Mouse (Mus musculus): ENCODE measurements around the gene Lrrc4c. TPM values are rescaled to one million over a fixed set of nuclear protein-coding genes. Genes with fewer than 3 reads are reported as not detected.

Lrrc4c gene
- polyA plus RNA-seq (2012; ENCODE audit: insufficient read depth, low replicate concordance): not detected in 2 replicates

GRCm38 (mm10) chr2:96317387-96318299 lies at the start of gene Lrrc4c:
TSS of gene Lrrc4c (plus strand) at chr2:96318169.
- H3K9me3 ChIP-seq: no peaks in the 10 kb centered on the region
- TF ChIP-seq FLI1 (IDR thresholded peaks at IDR 0.05; ENCODE audit: low read length): no peak
- no peaks in the 10 kb centered on the region for H3K4me1 ChIP-seq
- no peaks in the 10 kb centered on the region for H3K36me3 ChIP-seq (replicated peaks; ENCODE audit: low read length)
- H3K4me3 ChIP-seq (replicated peaks): no peak within 1 kb of the TSS
- H3K27me3 ChIP-seq (replicated peaks): peaks cover 6% of the 10 kb centered on the region

- H3K36me3 ChIP-seq (replicated peaks; ENCODE audit: low read length): no peaks in the 10 kb centered on the region
- no peaks in the 10 kb centered on the region for H3K9me3 ChIP-seq
- H3K27me3 ChIP-seq (replicated peaks): no peaks in the 10 kb centered on the region
- TF ChIP-seq FLI1 (IDR thresholded peaks at IDR 0.05; ENCODE audit: low read length) (no peak), GATA1 (IDR thresholded peaks at IDR 0.05; ENCODE audit: borderline replicate concordance, low read length) (no peak)
- no peaks in the 10 kb centered on the region for H3K4me1 ChIP-seq
- no peak overlapping the region for H3K4me3 ChIP-seq (replicated peaks)
These were observed 42.9 kb upstream of the Lrrc4c start for GRCm38 (mm10) chr2:96275061-96275460.

DNA sequence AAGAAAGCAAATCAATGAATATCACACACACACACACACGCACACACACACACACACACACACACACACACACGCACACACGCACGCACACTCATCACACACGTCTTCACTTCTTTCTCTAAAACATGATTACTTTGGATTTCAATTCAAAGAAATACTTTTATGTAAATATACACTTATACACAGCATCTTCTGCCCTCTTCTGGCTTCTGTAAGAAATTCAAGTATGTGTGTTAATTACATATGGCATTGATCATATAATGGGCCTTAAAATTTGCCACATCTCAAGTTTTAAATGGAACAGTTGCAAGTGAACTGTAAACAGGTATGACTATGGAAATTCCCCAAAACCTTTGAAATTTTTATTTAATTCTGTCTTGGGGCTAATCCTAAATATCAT lies 35.0 kb upstream of the Lrrc4c start:
- no peaks in the 10 kb centered on the region for H3K27me3 ChIP-seq (replicated peaks)
- no peak overlapping the region for H3K4me3 ChIP-seq (replicated peaks)
- H3K36me3 ChIP-seq (replicated peaks; ENCODE audit: low read length): no peaks in the 10 kb centered on the region
- H3K9me3 ChIP-seq: no peaks in the 10 kb centered on the region
- TF ChIP-seq GATA1 (IDR thresholded peaks at IDR 0.05; ENCODE audit: borderline replicate concordance, low read length) (no peak), FLI1 (IDR thresholded peaks at IDR 0.05; ENCODE audit: low read length) (no peak)
- H3K4me1 ChIP-seq: no peaks in the 10 kb centered on the region

GRCm38 (mm10) chr2:96287512-96287911 lies 30.5 kb upstream of the Lrrc4c start:
- no peak for TF ChIP-seq FLI1 (IDR thresholded peaks at IDR 0.05; ENCODE audit: low read length)
- TF ChIP-seq GATA1 (IDR thresholded peaks at IDR 0.05; ENCODE audit: borderline replicate concordance, low read length): no peak
- H3K36me3 ChIP-seq (replicated peaks; ENCODE audit: low read length): no peaks in the 10 kb centered on the region
- H3K27me3 ChIP-seq (replicated peaks): no peaks in the 10 kb centered on the region
- no peak overlapping the region for H3K4me3 ChIP-seq (replicated peaks)
- H3K9me3 ChIP-seq: no peaks in the 10 kb centered on the region
- H3K4me1 ChIP-seq: no peaks in the 10 kb centered on the region

DNA sequence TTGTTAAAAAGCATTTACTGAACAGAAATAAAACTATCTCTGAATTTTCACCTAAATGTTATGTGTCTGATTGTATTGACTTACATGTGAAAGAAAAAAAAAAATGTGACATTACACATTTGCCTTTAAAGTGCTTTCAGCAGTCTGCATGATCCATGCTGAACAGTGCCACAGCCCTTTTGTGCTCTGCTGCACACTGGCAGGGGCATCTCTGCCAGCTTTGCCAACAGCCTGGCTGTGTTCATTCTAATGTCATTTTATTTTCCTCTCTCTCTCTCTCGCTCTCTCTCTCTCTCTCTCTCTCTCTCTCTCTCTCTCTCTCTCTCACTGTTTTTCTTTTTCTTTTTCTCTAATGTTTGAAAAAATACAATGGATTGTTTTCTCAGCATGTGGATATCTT lies 27.4 kb upstream of the Lrrc4c start:
- no peak overlapping the region for H3K4me3 ChIP-seq (replicated peaks)
- H3K36me3 ChIP-seq (replicated peaks; ENCODE audit: low read length): no peaks in the 10 kb centered on the region
- H3K27me3 ChIP-seq (replicated peaks): no peaks in the 10 kb centered on the region
- H3K4me1 ChIP-seq: no peaks in the 10 kb centered on the region
- no peak for TF ChIP-seq GATA1 (IDR thresholded peaks at IDR 0.05; ENCODE audit: borderline replicate concordance, low read length)
- TF ChIP-seq FLI1 (IDR thresholded peaks at IDR 0.05; ENCODE audit: low read length): no peak
- no peaks in the 10 kb centered on the region for H3K9me3 ChIP-seq

- H3K9me3 ChIP-seq: no peaks in the 10 kb centered on the region
- H3K4me1 ChIP-seq: no peaks in the 10 kb centered on the region
- no peaks in the 10 kb centered on the region for H3K36me3 ChIP-seq (replicated peaks; ENCODE audit: low read length)
- H3K4me3 ChIP-seq (replicated peaks): no peak overlapping the region
- H3K27me3 ChIP-seq (replicated peaks): peaks cover 6% of the 10 kb centered on the region
- TF ChIP-seq GATA1 (IDR thresholded peaks at IDR 0.05; ENCODE audit: borderline replicate concordance, low read length) (no peak), FLI1 (IDR thresholded peaks at IDR 0.05; ENCODE audit: low read length) (no peak)
These were observed 2.9 kb upstream of the Lrrc4c start for GRCm38 (mm10) chr2:96315034-96315433.

- Histone ChIP-seq H3K9me3 (no peaks in the 10 kb centered on the region), H3K4me1 (no peaks in the 10 kb centered on the region), H3K36me3 (replicated peaks; ENCODE audit: low read length) (no peaks in the 10 kb centered on the region), H3K4me3 (replicated peaks) (no peak overlapping the region), H3K27me3 (replicated peaks) (peaks cover 6% of the 10 kb centered on the region)
- no peak for TF ChIP-seq FLI1 (IDR thresholded peaks at IDR 0.05; ENCODE audit: low read length)
- TF ChIP-seq GATA1 (IDR thresholded peaks at IDR 0.05; ENCODE audit: borderline replicate concordance, low read length): no peak
These were observed 1.4 kb upstream of the Lrrc4c start for GRCm38 (mm10) chr2:96316531-96316930.

DNA sequence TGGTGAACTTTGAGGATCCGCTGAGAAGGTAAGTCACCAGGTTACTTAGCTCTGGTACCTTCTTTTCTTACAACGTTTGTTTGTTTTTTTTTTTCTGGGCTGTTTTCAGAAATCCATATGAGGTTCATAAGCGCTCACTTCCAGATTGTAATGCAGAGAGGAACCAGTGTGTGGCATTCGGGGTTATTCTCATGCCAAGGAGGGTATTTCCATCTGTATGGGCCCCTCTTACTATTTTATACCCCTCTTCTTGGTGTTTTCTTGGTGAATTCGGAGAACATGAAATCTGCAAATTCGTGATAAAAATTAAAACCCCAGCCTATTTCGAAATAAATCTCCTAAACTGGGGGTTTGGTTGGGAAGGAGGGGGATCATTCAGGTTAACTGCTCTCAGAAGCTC lies 587 bp downstream of the Lrrc4c start:
- no peaks in the 10 kb centered on the region for H3K4me1 ChIP-seq
- no peaks in the 10 kb centered on the region for H3K9me3 ChIP-seq
- no peaks in the 10 kb centered on the region for H3K36me3 ChIP-seq (replicated peaks; ENCODE audit: low read length)
- TF ChIP-seq FLI1 (IDR thresholded peaks at IDR 0.05; ENCODE audit: low read length) (no peak), GATA1 (IDR thresholded peaks at IDR 0.05; ENCODE audit: borderline replicate concordance, low read length) (no peak)
- H3K4me3 ChIP-seq (replicated peaks): no peak overlapping the region
- peaks cover 6% of the 10 kb centered on the region for H3K27me3 ChIP-seq (replicated peaks)

DNA sequence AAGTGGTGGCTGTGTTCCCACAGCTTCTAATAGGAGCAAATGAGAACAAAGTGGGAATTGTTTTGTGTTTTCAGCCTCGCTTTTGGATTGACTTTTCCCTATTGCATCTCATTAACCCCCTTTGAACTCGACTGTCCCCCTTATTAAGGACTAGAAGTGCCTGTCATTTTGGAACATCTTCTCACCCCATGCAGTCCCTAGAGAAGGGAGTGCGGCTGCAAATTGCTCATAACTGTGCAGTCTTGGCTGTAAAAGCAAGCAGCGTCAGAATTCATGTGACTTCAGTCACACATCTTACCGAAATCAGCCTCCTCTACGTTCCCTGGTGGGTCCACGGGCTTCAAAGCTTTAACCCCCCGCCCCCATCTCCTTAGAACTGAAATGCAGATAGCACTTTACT lies 1.2 kb downstream of the Lrrc4c start:
- Histone ChIP-seq H3K36me3 (replicated peaks; ENCODE audit: low read length) (no peaks in the 10 kb centered on the region), H3K4me3 (replicated peaks) (no peak overlapping the region), H3K9me3 (no peaks in the 10 kb centered on the region), H3K4me1 (no peaks in the 10 kb centered on the region), H3K27me3 (replicated peaks) (peaks cover 6% of the 10 kb centered on the region)
- TF ChIP-seq FLI1 (IDR thresholded peaks at IDR 0.05; ENCODE audit: low read length) (no peak), GATA1 (IDR thresholded peaks at IDR 0.05; ENCODE audit: borderline replicate concordance, low read length) (no peak)

- no peaks in the 10 kb centered on the region for H3K4me1 ChIP-seq
- peaks cover 6% of the 10 kb centered on the region for H3K27me3 ChIP-seq (replicated peaks)
- no peaks in the 10 kb centered on the region for H3K36me3 ChIP-seq (replicated peaks; ENCODE audit: low read length)
- TF ChIP-seq GATA1 (IDR thresholded peaks at IDR 0.05; ENCODE audit: borderline replicate concordance, low read length) (no peak), FLI1 (IDR thresholded peaks at IDR 0.05; ENCODE audit: low read length) (no peak)
- H3K4me3 ChIP-seq (replicated peaks): no peak overlapping the region
- H3K9me3 ChIP-seq: no peaks in the 10 kb centered on the region
These were observed 1.7 kb downstream of the Lrrc4c start for GRCm38 (mm10) chr2:96319649-96320048.
